Mouse (Mus musculus): ENCODE results near the gene D6Wsu163e. TPM values are rescaled to one million over a fixed set of nuclear protein-coding genes. Genes with fewer than 3 reads are reported as not detected.
A peak's percentile ranks its signal among the peaks of the same experiment; 100 is the strongest.

The D6Wsu163e gene
- polyA plus RNA-seq (2014; fragmentation: Nextera tagmentation; extraction: Ambion mirVana), result 11.1 and 12.3 TPM in 2 replicates

GRCm38 (mm10) chr6:126939487-126940171, at the start of gene D6Wsu163e, which contains the start of gene Rad51ap1:
TSS of gene D6Wsu163e (plus strand) at chr6:126939962.
TSS of gene Rad51ap1 (minus strand) at chr6:126939587.
- H3K36me3 ChIP-seq (ENCODE audit: control insufficient read depth, insufficient read depth, low read length), result no peaks in the 10 kb centered on the region
- peak within 1 kb of the TSS; percentile 96 for H3K4me2 ChIP-seq
- peak; percentile 97 for ATAC-seq (replicated peaks; ENCODE audit: insufficient number of reproducible peaks, low FRiP score, low TSS enrichment)
- WGBS (ENCODE audit: insufficient replicate concordance), result under 1% methylated on average over 33 of the region's 33 CpGs
- no peaks in the 10 kb centered on the region for H3K27me3 ChIP-seq (ENCODE audit: control insufficient read depth, insufficient read depth, low read length)
- H3K4me1 ChIP-seq (ENCODE audit: control insufficient read depth, insufficient read depth, low read length), result peaks cover 9% of the 10 kb centered on the region; the same call in 1 of the 2 replicates
- peak within 1 kb of the TSS; percentile 91 for H3K4me3 ChIP-seq (ENCODE audit: low read depth, low read length)
- H3K9ac ChIP-seq (ENCODE audit: low read depth, low read length), result peak within 1 kb of the TSS; percentile 81
- peak within 1 kb of the TSS; percentile 46; the same call in 1 of the 2 replicates for H3K27ac ChIP-seq (ENCODE audit: low read depth, low read length)
- H3K9me3 ChIP-seq (replicated peaks; ENCODE audit: control insufficient read depth, low read length), result no peaks in the 10 kb centered on the region

GRCm38 (mm10) chr6:126907378-126907777, 32.4 kb upstream of the D6Wsu163e start:
- H3K27me3 ChIP-seq (ENCODE audit: control insufficient read depth, insufficient read depth, low read length), result no peaks in the 10 kb centered on the region
- H3K4me3 ChIP-seq (ENCODE audit: low read depth, low read length), result no peak overlapping the region
- WGBS (ENCODE audit: insufficient replicate concordance), result 67% methylated on average over 4 of the region's 5 CpGs
- H3K4me2 ChIP-seq, result no peak overlapping the region
- H3K36me3 ChIP-seq (ENCODE audit: control insufficient read depth, insufficient read depth, low read length), result no peaks in the 10 kb centered on the region
- H3K4me1 ChIP-seq (ENCODE audit: control insufficient read depth, insufficient read depth, low read length), result no peaks in the 10 kb centered on the region
- H3K9me3 ChIP-seq (replicated peaks; ENCODE audit: control insufficient read depth, low read length), result no peaks in the 10 kb centered on the region
- no peak overlapping the region for H3K9ac ChIP-seq (ENCODE audit: low read depth, low read length)
- no peak for ATAC-seq (replicated peaks; ENCODE audit: insufficient number of reproducible peaks, low FRiP score, low TSS enrichment)
- H3K27ac ChIP-seq (ENCODE audit: low read depth, low read length), result no peak overlapping the region

- H3K27ac ChIP-seq (ENCODE audit: low read depth, low read length), result no peak overlapping the region
- no peaks in the 10 kb centered on the region for H3K27me3 ChIP-seq (ENCODE audit: control insufficient read depth, insufficient read depth, low read length)
- H3K4me2 ChIP-seq, result no peak overlapping the region
- H3K9ac ChIP-seq (ENCODE audit: low read depth, low read length), result no peak overlapping the region
- no peaks in the 10 kb centered on the region for H3K9me3 ChIP-seq (replicated peaks; ENCODE audit: control insufficient read depth, low read length)
- H3K36me3 ChIP-seq (ENCODE audit: control insufficient read depth, insufficient read depth, low read length), result no peaks in the 10 kb centered on the region
- ATAC-seq (replicated peaks; ENCODE audit: insufficient number of reproducible peaks, low FRiP score, low TSS enrichment), result no peak
- no peak overlapping the region for H3K4me3 ChIP-seq (ENCODE audit: low read depth, low read length)
- 57% methylated on average over 3 of the region's 3 CpGs for WGBS (ENCODE audit: insufficient replicate concordance)
- H3K4me1 ChIP-seq (ENCODE audit: control insufficient read depth, insufficient read depth, low read length), result no peaks in the 10 kb centered on the region
Measured at GRCm38 (mm10) chr6:126907876-126908275, 31.9 kb upstream of the D6Wsu163e start.

- ATAC-seq (replicated peaks; ENCODE audit: insufficient number of reproducible peaks, low FRiP score, low TSS enrichment), result no peak
- WGBS (ENCODE audit: insufficient replicate concordance), result 54% methylated on average over 4 of the region's 4 CpGs
- Histone ChIP-seq H3K27me3 (ENCODE audit: control insufficient read depth, insufficient read depth, low read length) (no peaks in the 10 kb centered on the region), H3K4me1 (ENCODE audit: control insufficient read depth, insufficient read depth, low read length) (no peaks in the 10 kb centered on the region), H3K9me3 (replicated peaks; ENCODE audit: control insufficient read depth, low read length) (no peaks in the 10 kb centered on the region), H3K9ac (ENCODE audit: low read depth, low read length) (no peak overlapping the region), H3K4me3 (ENCODE audit: low read depth, low read length) (no peak overlapping the region), H3K36me3 (ENCODE audit: control insufficient read depth, insufficient read depth, low read length) (no peaks in the 10 kb centered on the region), H3K27ac (ENCODE audit: low read depth, low read length) (no peak overlapping the region), H3K4me2 (no peak overlapping the region)
Measured at GRCm38 (mm10) chr6:126910727-126911126, 29.0 kb upstream of the D6Wsu163e start.

- ATAC-seq (replicated peaks; ENCODE audit: insufficient number of reproducible peaks, low FRiP score, low TSS enrichment), result no peak
Measured at GRCm38 (mm10) chr6:126914928-126915327, 24.8 kb upstream of the D6Wsu163e start.

GRCm38 (mm10) chr6:126921111-126921881, 18.5 kb upstream of the D6Wsu163e start, which contains the start of gene Dyrk4:
TSS of gene Dyrk4 (minus strand) at chr6:126921839.
- no peaks in the 10 kb centered on the region for H3K4me1 ChIP-seq (ENCODE audit: control insufficient read depth, insufficient read depth, low read length)
- peaks cover 13% of the 10 kb centered on the region for H3K36me3 ChIP-seq (ENCODE audit: control insufficient read depth, insufficient read depth, low read length)
- H3K9me3 ChIP-seq (replicated peaks; ENCODE audit: control insufficient read depth, low read length), result no peaks in the 10 kb centered on the region
- H3K4me2 ChIP-seq, result peak within 1 kb of the TSS; percentile 59
- H3K9ac ChIP-seq (ENCODE audit: low read depth, low read length), result peak within 1 kb of the TSS; percentile 68
- no peaks in the 10 kb centered on the region for H3K27me3 ChIP-seq (ENCODE audit: control insufficient read depth, insufficient read depth, low read length)
- peak within 1 kb of the TSS; percentile 32 for H3K4me3 ChIP-seq (ENCODE audit: low read depth, low read length)
- H3K27ac ChIP-seq (ENCODE audit: low read depth, low read length), result no peak within 1 kb of the TSS
- ATAC-seq (replicated peaks; ENCODE audit: insufficient number of reproducible peaks, low FRiP score, low TSS enrichment), result no peak
- 9% methylated on average over 21 of the region's 21 CpGs for WGBS (ENCODE audit: insufficient replicate concordance)

More at GRCm38 (mm10) chr6:126914928-126915327, 24.8 kb upstream of the D6Wsu163e start:
- Histone ChIP-seq H3K4me1 (ENCODE audit: control insufficient read depth, insufficient read depth, low read length) (no peaks in the 10 kb centered on the region), H3K27me3 (ENCODE audit: control insufficient read depth, insufficient read depth, low read length) (no peaks in the 10 kb centered on the region), H3K4me2 (no peak overlapping the region), H3K9ac (ENCODE audit: low read depth, low read length) (no peak overlapping the region), H3K27ac (ENCODE audit: low read depth, low read length) (no peak overlapping the region), H3K4me3 (ENCODE audit: low read depth, low read length) (no peak overlapping the region), H3K36me3 (ENCODE audit: control insufficient read depth, insufficient read depth, low read length) (no peaks in the 10 kb centered on the region), H3K9me3 (replicated peaks; ENCODE audit: control insufficient read depth, low read length) (no peaks in the 10 kb centered on the region)
- WGBS (ENCODE audit: insufficient replicate concordance), result 73% methylated on average over 5 of the region's 5 CpGs

- Histone ChIP-seq H3K27ac (ENCODE audit: low read depth, low read length) (no peak overlapping the region), H3K9me3 (replicated peaks; ENCODE audit: control insufficient read depth, low read length) (no peaks in the 10 kb centered on the region), H3K9ac (ENCODE audit: low read depth, low read length) (no peak overlapping the region), H3K4me2 (no peak overlapping the region), H3K4me3 (ENCODE audit: low read depth, low read length) (no peak overlapping the region), H3K36me3 (ENCODE audit: control insufficient read depth, insufficient read depth, low read length) (peaks cover 10% of the 10 kb centered on the region), H3K4me1 (ENCODE audit: control insufficient read depth, insufficient read depth, low read length) (no peaks in the 10 kb centered on the region), H3K27me3 (ENCODE audit: control insufficient read depth, insufficient read depth, low read length) (no peaks in the 10 kb centered on the region)
- ATAC-seq (replicated peaks; ENCODE audit: insufficient number of reproducible peaks, low FRiP score, low TSS enrichment), result no peak
- WGBS (ENCODE audit: insufficient replicate concordance), result 89% methylated on average over 2 of the region's 2 CpGs
Measured at GRCm38 (mm10) chr6:126932896-126933295, 6.9 kb upstream of the D6Wsu163e start.

- peaks cover 4% of the 10 kb centered on the region; the same call in 1 of the 2 replicates for H3K36me3 ChIP-seq (ENCODE audit: control insufficient read depth, insufficient read depth, low read length)
- 68% methylated on average over 2 of the region's 2 CpGs for WGBS (ENCODE audit: insufficient replicate concordance)
- no peak overlapping the region for H3K9ac ChIP-seq (ENCODE audit: low read depth, low read length)
- no peak for ATAC-seq (replicated peaks; ENCODE audit: insufficient number of reproducible peaks, low FRiP score, low TSS enrichment)
- H3K9me3 ChIP-seq (replicated peaks; ENCODE audit: control insufficient read depth, low read length), result no peaks in the 10 kb centered on the region
- peaks cover 9% of the 10 kb centered on the region; the same call in 1 of the 2 replicates for H3K4me1 ChIP-seq (ENCODE audit: control insufficient read depth, insufficient read depth, low read length)
- no peak overlapping the region for H3K27ac ChIP-seq (ENCODE audit: low read depth, low read length)
- H3K4me2 ChIP-seq, result peak overlapping the region; percentile 96
- peak overlapping the region; percentile 91 for H3K4me3 ChIP-seq (ENCODE audit: low read depth, low read length)
- H3K27me3 ChIP-seq (ENCODE audit: control insufficient read depth, insufficient read depth, low read length), result no peaks in the 10 kb centered on the region
Measured at GRCm38 (mm10) chr6:126938047-126938446, 1.7 kb upstream of the D6Wsu163e start.

Measured in heart, embryonic 11.5 days (tissue).